Mouse (Mus musculus) c-Kit-positive CD71-positive TER-119-negative erythroid progenitor cells, embryonic 14.5 days (primary cell): ENCODE results near the gene Fgfr2.

Experiments used
- DNase-seq: peaks from one replicate; pipeline ENCODE4 v3.0.0-alpha.2; 2013; ENCODE audit warnings: low read depth

Gene Fgfr2

DNA sequence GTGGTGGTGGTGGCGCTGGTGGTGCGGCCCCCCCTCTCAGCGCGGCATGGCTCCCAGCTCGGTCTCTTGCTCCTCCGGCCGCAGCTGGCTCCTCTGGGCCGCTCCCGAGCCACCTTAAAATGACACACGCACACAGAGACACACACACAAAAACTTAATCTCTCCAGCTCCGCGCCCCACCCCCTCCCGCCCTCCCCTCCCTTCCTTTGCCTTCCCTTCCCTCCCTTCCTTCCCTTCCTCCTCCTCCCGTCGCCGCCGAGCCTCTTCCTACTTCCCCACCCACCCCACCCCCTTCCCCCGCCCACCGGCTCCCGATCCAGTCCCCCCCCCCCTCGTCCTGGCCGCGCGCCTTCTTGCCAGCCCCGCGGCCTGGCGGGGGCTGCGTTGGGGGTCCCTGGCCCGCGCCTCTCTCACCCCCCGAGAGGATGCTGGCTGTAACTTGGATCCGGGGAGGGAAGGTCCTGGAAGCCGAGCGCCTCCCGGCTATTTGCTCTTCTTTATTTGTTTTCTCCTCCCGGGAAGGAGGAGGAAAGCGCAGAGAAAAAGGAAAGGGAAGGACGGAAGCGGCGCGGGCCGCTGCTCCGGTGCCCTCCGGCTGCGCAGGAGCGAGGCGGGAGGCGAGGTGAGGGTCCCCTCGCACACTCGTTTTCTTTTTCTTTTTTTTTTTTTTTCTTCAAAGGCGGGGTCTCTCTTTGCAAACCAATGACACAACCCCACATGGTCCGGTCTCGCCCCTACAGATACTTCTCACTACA, at the start of gene Fgfr2:
Gene Fgfr2 (minus strand): TSS at position 107 of the 755 bp plus-strand sequence.
- no peak for DNase-seq

DNA sequence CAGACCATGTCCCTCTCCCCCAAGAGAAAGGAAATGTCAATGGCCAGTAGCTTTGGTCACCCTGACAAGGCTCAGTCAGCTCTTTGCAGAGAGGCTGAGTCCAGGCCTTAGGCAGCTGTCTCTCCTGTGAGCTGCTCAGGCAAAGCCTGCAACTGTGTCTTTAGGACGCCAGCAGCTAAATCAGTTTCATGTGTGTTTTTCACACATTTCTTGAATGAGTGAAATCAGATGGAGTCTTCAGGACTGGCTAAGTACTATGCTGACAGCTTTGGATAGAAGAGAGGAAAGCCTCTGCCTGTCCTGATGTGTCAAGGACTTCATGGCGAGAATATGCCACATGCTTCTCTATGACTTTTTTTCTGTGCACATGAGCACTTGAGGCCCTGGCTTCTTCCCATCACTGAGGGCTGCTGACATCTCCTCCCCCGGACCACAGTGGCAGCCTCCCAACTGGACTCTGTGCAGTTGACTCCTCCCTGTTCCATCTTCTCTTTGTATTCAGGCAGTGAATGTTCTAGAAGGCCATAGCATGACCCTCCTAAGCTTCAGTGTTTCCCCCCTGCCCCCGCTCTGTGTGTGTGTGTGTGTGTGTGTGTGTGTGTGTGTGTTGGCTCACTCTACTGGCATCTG, 48.4 kb upstream of the Fgfr2 start:
- DNase-seq: no peak

DNA sequence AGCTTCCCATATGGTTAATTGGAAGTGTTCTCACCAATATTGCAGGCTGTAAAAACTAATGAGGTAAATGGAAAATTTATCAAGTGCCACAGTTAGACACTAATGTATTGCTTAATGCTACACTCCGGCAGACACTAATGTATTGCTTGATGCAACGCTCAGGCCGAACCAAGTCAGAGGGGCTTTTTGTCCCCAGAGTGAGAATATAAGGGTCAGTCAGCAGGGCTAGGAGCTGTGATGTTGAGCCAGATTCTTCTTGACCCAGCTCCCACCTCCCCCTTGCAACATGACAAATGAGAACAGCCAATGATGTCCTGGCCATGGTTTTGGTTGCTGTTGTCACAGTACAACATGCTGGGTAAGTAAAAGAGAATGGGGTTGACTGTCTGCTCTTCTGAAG, 45.8 kb upstream of the Fgfr2 start:
- no peak for DNase-seq

DNA sequence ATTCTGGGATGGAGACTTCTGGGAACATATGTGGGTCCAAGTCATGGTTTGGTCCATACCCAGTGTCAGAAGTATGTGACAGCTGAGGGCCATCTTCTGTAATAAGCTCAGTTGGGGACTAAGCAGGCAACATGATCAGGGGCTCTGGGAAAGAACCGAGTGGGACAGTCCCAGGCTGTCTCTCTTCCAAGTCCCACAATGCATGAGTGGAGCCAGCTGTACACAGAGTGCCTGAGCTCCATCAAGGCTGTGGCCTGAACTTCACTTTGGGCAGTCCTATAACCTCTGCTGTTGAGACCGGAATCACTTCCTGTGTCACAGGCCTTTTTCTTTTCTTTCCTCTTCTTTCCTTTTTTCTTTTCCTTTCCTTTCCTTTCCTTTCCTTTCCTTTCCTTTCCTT, 44.8 kb upstream of the Fgfr2 start:
- no peak for DNase-seq

DNA sequence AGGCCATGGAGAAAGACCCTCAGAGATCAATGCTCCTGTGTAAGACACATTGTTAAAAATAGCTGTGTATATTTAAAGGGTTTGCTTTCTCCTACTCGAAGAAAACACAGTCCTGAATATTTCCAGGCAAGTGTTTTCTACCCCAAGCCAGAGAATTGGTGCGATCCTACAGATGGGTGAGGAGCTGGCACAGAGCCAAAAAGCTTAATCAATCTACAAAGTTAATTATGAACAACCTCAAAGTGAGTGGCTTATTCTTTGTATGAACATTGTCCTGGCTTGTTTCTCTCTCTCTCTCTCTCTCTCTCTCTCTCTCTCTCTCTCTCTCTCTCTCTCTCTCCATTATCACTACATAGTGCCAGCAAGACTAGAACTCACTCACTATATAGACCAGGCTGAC, 41.6 kb upstream of the Fgfr2 start:
- no peak for DNase-seq

DNA sequence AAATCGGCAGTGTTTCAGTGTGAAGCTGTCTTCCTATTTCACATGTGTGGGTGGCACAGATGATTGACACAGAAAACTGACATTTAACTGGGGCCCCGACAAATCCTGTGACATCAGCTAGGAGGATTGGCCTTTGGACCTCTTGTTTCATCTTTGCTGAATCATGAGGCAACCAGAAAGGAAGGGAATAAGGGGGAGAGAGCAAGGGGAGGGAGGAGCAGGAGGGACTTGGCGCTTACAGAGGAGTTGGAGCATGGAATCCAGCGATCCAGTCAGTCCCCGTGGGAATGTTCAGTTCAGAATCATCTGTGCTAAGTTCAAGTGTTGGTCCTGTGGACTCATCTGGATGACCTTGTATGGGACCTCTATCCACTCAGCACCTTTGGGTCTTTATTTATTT, 39.9 kb upstream of the Fgfr2 start:
- no peak for DNase-seq

DNA sequence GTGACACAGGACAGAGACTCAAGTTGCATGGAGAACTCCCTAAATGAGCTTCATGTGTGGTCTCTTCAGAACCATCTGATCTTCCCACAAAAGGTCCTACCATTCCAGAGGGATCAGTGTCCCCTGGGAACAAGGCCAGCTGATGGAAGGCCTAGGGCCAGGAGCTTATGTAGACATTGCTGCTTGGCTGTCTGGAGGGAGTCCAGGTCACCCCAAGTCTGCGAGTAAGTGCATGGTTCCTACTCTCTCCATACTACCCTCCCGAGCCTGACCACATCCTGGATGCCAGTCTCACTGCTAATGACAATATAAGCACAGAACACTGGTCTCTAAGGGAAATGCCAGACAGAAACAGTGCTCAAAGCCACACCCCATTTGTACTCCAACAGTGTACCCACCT, 39.0 kb upstream of the Fgfr2 start:
- DNase-seq: no peak

DNA sequence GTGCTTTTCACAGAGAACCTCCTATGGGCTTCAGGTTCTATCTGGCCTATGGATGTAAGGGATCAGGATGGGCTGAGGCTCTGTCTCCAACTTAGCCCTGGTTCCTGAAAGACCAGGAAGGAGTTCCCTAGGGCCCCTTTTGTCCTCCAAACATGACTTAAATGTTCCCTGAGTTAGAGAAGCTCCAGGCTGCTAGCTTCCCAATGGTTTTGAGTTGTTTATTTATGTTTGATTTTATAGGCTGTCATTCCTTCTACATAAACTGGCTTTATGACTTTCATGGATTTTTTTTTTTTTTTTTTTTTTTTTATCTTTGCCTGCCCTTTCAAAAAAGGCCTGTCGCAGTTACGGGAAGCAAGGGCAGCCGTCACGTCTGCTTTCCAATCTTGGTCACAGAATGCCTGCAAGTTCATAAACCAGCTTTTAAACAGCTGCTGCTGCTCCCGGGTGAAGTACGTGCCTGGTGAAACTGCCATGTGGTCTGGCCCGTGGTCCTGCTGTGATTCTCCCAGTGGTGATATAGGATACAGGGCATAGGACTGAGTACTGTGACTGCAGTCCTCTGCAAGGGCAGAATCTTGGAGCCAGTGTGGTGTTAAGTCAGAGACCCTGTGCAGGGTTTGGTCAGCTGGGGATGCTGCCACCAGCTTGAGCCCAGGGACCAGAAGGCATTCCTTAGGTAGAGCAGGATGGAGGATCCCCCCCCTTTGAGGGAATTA, 38.4 kb upstream of the Fgfr2 start:
- no peak for DNase-seq

DNA sequence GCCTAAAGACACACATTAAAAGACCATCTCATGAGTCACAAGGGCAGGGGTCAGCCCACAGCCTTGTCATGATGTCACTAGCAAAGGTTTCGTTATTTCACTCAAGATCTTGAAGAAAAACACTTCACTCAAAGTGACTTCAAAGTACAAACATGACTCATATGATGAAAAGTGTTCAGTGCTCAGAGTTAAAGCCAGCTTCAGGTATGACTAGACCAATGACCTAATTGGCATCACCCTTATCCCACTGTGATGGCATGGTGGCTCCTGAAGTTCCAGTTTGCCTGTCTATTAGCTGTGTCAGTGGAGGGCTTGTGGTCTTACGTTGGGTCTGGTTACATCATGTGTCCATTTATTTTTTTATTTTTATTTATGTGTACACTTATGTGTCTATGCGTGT, 36.4 kb upstream of the Fgfr2 start:
- DNase-seq: no peak

DNA sequence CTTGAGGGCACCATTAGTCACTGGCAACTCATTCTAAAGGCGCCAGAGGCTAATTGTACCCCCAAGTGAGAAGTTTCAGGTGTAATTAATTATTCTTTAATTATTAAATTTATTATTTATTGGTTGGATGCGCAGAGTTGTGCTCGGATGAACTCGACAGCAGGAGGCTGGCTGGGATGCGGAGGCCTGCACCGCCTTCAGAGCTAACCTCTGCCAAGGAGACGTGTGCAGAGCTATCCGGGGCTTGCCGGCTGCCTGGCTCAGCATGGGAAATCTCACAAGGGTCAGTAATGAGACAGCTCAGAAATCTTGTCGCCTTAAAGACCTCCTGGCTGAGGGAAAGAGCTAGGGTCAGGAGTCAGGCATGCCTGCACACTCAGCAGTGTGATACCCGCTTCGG, 32.5 kb upstream of the Fgfr2 start:
- DNase-seq: no peak

DNA sequence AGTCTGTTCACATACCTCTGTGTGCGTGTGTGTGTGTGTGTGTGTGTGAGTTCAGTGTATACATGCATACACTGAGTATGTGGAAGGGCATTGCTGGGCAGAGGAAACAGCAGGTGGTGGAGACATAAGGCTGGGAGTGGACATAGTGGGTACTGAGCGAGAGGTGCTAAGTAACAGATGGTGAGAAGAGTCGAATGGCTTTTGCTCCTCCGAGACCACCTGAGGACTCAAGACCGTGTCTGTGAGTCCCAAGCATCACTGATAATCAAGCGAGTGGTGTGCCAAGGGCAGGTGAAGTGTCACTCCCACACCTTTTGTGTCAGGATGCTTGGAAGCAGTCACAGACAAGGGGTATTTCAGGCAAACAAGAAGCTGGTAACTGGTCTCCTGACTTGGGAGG, 31.7 kb upstream of the Fgfr2 start:
- no peak for DNase-seq

DNA sequence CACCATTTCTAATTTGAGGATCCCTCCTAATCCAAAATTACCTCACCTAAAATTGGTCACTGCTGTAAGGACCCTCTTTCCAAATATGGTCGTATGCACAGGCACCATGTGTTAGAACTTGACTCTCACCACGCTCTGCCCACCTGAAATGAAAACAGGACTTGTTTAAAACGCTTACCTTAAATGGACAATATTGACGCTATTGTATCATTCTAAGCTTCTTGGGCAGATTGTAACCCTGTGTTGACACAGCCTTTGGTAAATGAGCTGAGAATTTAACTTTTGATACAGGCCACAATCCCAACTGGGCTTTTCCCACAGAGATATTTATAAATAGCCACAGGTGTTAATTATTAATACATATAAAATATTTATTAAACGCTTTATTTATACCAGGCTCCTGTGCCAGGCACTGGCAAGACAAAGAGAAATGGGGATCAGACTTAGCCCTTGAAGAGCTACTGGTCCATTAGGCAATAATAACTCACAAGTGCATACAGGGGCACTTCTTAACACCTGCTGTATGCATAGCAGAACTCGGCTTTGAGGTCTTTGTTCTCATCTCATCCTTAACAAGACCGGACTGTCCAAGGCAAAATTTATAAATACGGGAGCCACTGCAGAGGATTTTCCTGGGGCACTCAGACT, 16.7 kb upstream of the Fgfr2 start:
- no peak for DNase-seq

DNA sequence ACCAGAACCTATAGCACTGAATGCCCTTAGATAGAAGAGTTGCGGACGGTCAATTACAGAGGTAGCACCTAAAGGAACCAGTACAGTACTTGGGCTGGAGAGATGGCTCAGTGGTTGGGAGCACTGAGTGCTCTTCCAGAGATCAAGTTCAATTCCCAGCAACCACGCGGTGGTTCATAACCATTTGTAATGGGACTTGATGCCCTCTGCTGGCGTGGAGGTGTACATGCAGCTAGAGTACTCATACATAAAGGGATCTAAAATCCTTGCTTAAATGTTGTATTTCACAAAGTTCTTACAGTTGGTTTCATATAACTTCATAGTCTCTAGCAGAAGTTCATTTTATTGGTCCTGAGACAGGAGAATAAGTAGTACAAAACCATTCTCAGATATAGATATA, 10.4 kb upstream of the Fgfr2 start:
- DNase-seq: no peak

DNA sequence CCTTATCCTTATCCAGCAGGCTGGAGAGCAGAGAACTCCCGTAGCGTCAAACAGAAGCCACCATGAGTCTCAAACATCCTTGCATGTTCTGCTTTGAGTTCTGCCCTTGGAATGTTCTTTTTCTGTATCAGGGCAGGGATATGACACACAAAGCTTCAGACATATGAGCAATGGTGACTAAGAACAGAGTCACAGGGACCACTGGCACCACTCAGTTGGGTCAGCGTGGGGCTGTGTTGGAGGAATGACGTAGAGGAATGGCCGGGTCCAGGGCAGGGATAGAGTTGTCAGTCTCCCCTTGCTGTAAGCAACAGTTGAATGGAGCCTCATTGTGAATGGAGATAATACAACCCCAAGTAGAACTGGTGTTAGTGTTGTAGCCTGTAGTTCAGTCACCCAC, 9.6 kb upstream of the Fgfr2 start:
- no peak for DNase-seq

DNA sequence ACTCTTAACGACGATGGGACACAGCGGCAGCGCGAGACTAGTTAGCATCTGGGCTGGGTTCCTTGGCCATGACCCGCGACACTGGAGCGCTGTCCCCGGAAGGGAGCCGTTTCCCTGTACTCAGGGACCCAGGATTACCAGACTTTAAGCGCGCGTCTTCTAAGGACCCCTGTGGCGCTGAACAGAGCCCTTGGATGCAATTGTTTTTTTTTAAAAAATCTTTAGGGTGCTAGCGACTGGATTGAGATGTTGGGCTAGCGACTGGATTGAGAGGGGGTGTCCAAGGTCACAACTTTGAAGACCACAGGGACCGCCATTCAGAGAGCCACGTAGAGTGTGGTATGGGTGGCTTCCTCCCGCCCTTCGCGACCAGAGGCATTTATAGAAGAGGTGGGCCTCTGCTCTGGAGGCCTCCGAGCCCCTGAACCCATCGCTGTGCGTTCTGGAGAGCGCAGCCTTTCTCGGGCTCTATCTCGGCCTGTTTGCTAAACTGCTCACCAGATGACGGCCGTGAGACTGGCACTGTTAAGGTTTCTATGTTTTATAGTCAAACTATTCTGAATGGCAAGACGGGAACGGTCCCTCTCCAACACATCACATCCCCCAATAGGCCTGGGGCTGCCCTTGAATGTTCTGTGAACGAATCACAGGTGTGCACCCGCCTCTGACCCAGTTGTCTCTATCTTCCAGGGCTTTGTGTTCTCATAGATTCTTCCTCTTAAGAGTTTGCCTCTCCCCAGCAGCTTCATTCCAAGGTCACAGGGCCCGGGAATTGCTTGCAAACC, 1.7 kb upstream of the Fgfr2 start:
- no peak for DNase-seq

DNA sequence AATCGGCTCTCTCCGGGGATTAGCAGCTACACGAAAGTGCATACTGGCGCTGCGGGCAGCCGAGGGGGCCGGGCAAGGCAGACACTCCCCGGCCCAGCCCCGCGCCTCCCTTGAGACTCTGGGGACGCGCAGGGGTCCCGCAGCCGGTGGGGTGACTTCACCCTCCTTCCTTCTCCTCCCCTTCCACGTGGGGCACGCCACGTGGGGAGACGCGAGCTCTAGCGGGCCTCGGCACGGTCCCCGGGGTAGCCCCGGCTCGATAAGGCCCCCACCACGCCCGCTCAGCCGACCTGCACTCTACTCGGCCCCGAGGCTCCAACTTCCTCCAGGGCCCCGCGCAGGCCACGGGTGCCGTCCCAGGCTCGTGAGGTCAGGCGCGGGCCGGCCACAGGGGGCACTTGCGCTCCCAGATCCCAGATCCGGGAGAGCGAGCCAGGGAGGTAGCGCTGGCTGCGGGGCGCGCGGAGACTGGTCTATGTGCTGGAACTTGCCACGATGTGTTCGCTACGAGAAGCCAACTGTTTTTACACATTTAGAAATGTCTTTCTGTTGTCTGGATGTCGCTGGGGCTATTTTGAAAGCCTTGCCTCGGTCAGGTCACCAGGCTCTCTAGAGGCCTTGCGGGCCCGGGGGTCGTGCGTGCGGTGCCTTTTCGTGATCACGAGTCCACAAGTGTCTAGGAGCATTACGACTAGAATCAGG, 1.0 kb upstream of the Fgfr2 start, which contains the start of gene Ctbp2:
Gene Ctbp2 (minus strand): TSS at position 356 of the 702 bp plus-strand sequence.
- DNase-seq: peak; percentile 69

DNA sequence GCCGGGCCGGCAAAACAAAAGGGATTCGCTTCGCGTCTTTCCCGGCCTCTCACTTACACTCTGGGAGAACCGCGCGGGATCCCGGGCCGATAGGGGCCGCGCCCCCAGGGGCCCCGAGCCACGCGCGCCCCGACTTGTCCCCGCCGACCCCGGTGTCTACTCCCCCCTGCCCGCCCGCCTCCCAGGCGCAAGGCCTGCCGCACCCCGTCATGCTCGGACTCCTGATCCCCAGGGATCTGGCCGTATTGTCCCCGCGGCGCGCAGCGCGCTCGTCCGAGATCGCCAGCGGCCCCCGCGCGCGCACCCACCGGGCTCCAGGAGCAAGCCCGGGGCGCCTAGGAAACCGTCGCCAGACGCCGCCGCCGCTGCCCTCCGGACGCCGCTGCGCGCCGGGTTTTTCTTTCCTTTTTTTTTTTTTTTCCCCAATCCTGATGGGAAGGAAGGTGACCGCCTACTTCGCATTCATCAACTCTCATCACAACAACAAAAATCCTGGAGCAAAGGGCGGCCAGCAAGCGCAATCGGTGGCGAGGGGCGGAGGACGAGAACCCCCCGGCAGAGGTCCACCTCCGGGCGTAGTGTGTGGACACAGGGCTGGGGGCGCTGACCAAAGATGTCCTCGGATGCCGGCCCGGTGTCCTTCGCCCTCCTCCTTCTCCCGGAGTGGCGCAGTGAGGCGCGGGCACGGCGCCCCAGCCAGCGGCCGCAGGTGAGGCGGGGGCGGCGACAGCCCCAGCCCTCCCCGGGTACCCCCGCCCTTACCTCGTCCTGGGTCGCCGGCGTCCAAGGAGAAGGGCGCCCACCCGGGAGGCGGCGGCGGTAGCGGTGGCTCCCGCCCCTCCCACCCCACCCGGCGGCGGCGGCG, 539 bp downstream of the Fgfr2 start:
- DNase-seq: no peak

DNA sequence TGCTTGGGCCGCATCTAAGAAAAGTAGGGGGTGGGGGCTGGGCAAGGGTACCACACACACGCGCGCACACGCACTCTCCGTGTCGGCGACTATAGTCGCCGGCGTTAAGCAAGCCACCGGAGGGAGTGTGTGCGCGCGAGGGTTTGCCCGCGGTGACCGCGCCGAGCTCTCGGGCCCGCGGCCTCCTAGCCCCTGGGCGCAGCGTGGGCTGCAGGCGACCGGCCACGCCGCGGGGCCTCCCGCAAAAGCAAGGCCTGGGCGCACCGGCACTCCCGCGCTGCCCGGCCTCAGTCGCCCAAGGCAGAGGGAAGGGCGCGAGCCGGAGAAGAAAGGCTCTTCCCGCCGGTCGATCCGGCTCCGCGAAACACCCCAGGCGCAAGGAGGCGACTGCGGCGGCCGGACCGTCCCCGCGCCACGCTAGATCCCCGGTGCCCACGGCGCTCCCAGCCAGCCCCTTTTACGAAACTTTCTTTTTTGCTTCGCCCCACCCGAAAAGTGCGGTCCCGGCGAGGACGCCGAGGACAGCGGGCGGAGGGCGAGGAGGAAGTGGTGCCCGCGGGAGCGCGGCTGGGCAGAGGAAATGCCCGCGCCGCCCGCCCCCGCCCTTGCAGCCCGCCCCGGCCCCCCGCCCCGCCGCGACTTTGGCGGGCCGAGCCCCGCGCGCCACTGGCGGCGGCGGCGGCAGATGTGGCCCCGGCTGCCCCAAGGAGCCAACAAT, 1.3 kb downstream of the Fgfr2 start:
- DNase-seq: no peak

DNA sequence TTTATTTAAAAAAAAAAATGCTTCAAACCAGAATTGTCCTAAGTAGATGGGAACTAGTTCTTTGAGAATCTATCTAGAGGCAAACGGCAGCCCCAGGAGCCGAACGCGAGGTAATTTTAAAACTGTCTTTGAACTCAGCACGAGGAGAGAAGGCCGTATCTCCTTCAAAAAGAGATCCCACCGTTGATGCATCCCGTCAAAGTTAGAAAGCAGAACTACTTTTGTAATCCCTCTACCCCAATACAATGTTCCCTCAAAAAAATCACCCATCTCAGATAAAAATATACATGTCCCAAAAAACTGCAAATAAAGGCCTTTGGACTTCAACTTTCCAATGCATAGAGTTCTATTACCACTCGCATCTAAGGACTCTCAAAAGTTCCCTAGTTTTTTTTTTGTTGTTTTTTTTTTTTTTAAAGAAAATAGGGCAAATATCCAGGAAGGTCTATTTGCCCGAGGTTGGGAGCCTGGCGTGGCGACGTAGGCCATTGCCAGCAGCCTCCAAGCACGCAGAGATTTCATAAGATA, 2.0 kb downstream of the Fgfr2 start:
- no peak for DNase-seq
